Mouse (Mus musculus) ES-E14 (cell line): Measurements from ENCODE around the gene Amigo3. TPM values are rescaled to one million over a fixed set of nuclear protein-coding genes. Genes with fewer than 3 reads are reported as not detected.
A peak's percentile ranks its signal among the peaks of the same experiment; 100 is the strongest.

Experiments
- DNase-seq: peaks from one replicate; pipeline ENCODE4 v3.0.0-alpha.2; 2013; ENCODE audit warnings: low read depth, low spot score
- H3K27ac ChIP-seq: 2 replicates; pipeline ENCODE4 v1.5.1; 2012; ENCODE audit warnings: low read depth, mild to moderate bottlenecking, low read length, moderate library complexity, mixed read lengths; ENCODE audit not compliant: poor library complexity, insufficient read depth, severe bottlenecking
- H3K36me3 ChIP-seq: 2 replicates; pipeline ENCODE4 v1.6.1; 2012; ENCODE audit warnings: mild to moderate bottlenecking, low read length, moderate library complexity, mixed read lengths; ENCODE audit not compliant: control insufficient read depth, poor library complexity, insufficient read depth, severe bottlenecking
- H3K4me1 ChIP-seq, 2 experiments: fragments of 150-350 bp in 1 of 2; sonication (generic) in 1 of 2; 2 replicates each; pipeline ENCODE4 v1.6.1; 2012; ENCODE audit warnings: low read length in 2 of 2, mild to moderate bottlenecking in 1 of 2, mixed read lengths in 1 of 2; ENCODE audit not compliant: control insufficient read depth in 2 of 2, insufficient read depth in 2 of 2, poor library complexity in 1 of 2
- H3K4me3 ChIP-seq, 2 experiments: fragments of 150-350 bp in 1 of 2; sonication (generic) in 1 of 2; 2 replicates each; pipeline ENCODE4 v1.5.1; 2012; ENCODE audit warnings: low read length in 2 of 2, low read depth in 1 of 2, mild to moderate bottlenecking in 1 of 2, mixed read lengths in 1 of 2; ENCODE audit not compliant: insufficient read depth in 1 of 2, poor library complexity in 1 of 2, severe bottlenecking in 1 of 2
- H3K9ac ChIP-seq: 2 replicates; pipeline ENCODE4 v1.6.1; 2012; ENCODE audit warnings: low read depth, mild to moderate bottlenecking, low read length, mixed read lengths; ENCODE audit not compliant: poor library complexity, insufficient read depth, severe bottlenecking
- H3K9me3 ChIP-seq: fragments of 150-350 bp; sonication (generic); 2 replicates; pipeline ENCODE4 v1.6.1; 2012; ENCODE audit warnings: low read depth, mild to moderate bottlenecking, low read length; ENCODE audit not compliant: control insufficient read depth, insufficient read depth
- CHD2 ChIP-seq: IDR thresholded peaks from 2 replicates; pipeline ENCODE4 v1.6.1; 2014; ENCODE audit warnings: mild to moderate bottlenecking, low read depth, low read length, inconsistent platforms
- HCFC1 ChIP-seq: IDR thresholded peaks from 2 replicates; pipeline ENCODE4 v1.6.1; 2012; ENCODE audit warnings: low read length, inconsistent platforms, borderline replicate concordance; ENCODE audit not compliant: insufficient read depth
- MAFK ChIP-seq: IDR thresholded peaks from 2 replicates; pipeline ENCODE4 v1.6.1; 2014; ENCODE audit warnings: mild to moderate bottlenecking, low read depth, low read length, inconsistent platforms; ENCODE audit not compliant: insufficient read depth
- ZC3H11A ChIP-seq: IDR thresholded peaks from 2 replicates; pipeline ENCODE4 v1.6.1; 2012; ENCODE audit warnings: low read depth, mild to moderate bottlenecking, inconsistent platforms, low read length, borderline replicate concordance
- ZNF384 ChIP-seq: IDR thresholded peaks from 2 replicates; pipeline ENCODE4 v1.6.1; 2012; ENCODE audit warnings: low read depth, low read length, inconsistent platforms
- in situ Hi-C, 2 experiments: fragments of 600-800 bp; cut with MboI; formaldehyde crosslinking; loops; one replicate each; pipeline ENCODE4 v1.15.1; 2025; ENCODE audit warnings: low sequenced_read_pairs in 2 of 2, inconsistent platforms in 1 of 2; ENCODE audit not compliant: unreplicated experiment in 2 of 2
- total RNA-seq: library from RNA; depleted of rRNA; stranded (reverse); fragments of 300-350 nt; gene quantifications from 2 replicates; pipeline ENCODE4 v1.2.3, GENCODE M21; 2012

Gene Amigo3
- total RNA-seq, 1 experiment = 2.7 TPM

DNA sequence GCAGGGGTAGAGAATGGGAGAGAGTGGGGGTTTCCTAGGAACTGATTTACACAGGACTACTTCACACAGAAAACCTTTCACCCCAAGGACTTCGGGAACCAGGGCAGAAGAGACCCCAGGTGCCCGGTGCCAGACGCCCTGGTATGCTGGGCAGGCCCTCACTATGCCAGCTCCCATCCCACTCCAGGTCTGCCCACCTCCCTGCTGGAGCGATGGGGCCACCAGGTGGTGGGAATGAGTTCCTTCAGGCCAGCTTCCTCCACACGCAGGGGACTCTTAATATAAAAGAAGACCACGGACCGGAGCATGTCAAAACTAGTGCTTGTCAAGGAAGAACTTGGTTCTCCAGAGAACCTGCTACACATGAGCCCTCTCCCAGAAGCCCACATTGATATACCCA, 14.2 kb downstream of the Amigo3 start:
- no peaks in the 10 kb centered on the region for H3K4me1 ChIP-seq
- TF ChIP-seq ZNF384 (no peak), MAFK (no peak), CHD2 (no peak), HCFC1 (no peak), ZC3H11A (no peak)
- in situ Hi-C loops = loop anchor here in 1 of 2 experiments (5.0 kb wide), 1 partner anchor 165 kb away; no protein-coding TSS in a partner anchor
- no peaks in the 10 kb centered on the region for H3K9me3 ChIP-seq
- H3K9ac ChIP-seq = no peak overlapping the region
- H3K36me3 ChIP-seq = peaks cover 13% of the 10 kb centered on the region; the same call in 1 of the 2 replicates
- H3K27ac ChIP-seq = no peak overlapping the region
- DNase-seq = no peak
- no peak overlapping the region for H3K4me3 ChIP-seq

DNA sequence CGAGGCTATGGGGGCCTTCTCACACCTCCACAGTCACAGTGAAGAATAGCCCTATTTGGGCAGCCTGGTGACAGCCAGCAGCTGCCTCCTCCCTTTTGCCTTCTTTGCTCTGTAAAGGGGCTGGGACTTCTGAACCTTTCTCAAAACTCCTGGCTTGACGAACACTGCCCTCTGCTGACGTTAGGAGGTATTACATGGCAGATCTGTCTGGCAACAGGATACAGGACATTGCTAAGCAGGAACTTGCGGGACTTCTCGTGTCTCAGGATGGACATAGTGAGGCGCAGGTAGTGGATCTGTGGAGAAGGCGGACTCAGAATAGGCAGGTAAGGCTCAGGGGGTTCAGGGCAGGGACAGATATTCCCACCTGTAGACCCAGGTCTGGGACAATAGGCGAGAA, 14.9 kb downstream of the Amigo3 start:
- Histone ChIP-seq H3K27ac (no peak overlapping the region), H3K36me3 (peaks cover 13% of the 10 kb centered on the region; the same call in 1 of the 2 replicates), H3K9me3 (no peaks in the 10 kb centered on the region), H3K4me1 (no peaks in the 10 kb centered on the region), H3K4me3 (no peak overlapping the region), H3K9ac (no peak overlapping the region)
- in situ Hi-C loops = loop anchor here in 1 of 2 experiments (5.0 kb wide), 1 partner anchor 166 kb away; no protein-coding TSS in a partner anchor
- TF ChIP-seq MAFK (no peak), ZC3H11A (peak; percentile 44; the same call in 1 of the 2 replicates)
- DNase-seq = peak; percentile 85

DNA sequence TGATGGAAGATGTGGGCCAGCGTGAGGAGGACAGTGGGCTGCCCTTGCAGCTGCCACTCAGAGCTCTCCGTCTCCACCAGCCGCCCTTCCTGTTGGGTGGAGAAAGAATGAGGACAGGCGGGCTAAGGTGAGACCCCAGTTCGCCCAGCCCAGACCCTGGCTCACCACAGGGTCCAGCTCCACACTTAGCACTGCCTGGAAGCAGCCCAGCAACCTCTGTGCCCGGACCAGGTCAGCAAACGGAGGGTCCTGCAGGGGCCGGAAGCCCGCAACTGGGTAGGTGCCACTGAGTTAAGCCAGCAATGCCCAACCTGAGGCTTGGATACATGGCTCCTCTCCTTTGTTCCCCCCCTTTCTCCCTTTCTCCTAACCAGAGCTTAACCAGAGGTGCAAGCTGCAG, 16.0 kb downstream of the Amigo3 start:
- DNase-seq = no peak
- Histone ChIP-seq H3K36me3 (peaks cover 11% of the 10 kb centered on the region; the same call in 1 of the 2 replicates), H3K27ac (no peak overlapping the region), H3K4me3 (no peak overlapping the region), H3K9ac (no peak overlapping the region), H3K4me1 (no peaks in the 10 kb centered on the region), H3K9me3 (no peaks in the 10 kb centered on the region)
- in situ Hi-C loops = loop anchor here in 1 of 2 experiments (5.0 kb wide), 1 partner anchor 167 kb away; no protein-coding TSS in a partner anchor
- TF ChIP-seq MAFK = no peak
- TF ChIP-seq HCFC1 = no peak
- TF ChIP-seq ZC3H11A = no peak
- no peak for TF ChIP-seq CHD2
- no peak for TF ChIP-seq ZNF384

DNA sequence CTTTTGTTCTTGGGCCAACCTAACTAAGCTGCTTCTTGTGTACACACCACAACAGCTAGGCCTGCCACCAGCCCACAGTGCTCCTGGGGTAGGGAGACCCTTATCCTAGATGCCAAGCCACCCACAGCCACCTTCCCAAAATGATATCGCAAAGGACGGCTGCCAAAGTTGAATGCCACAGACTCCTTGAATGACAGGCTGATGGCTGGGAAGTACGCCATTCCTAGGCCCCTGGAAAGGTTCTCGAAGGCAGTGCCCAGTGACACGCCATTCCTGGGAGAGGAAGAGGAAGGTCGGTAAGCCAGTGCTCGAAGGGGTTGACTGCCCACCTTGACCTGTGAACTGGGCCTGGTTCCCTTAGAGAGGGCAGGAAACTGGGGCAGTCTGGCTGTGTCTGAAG, 16.6 kb downstream of the Amigo3 start:
- no peaks in the 10 kb centered on the region for H3K9me3 ChIP-seq
- H3K36me3 ChIP-seq = peaks cover 10% of the 10 kb centered on the region; the same call in 1 of the 2 replicates
- no peak overlapping the region for H3K27ac ChIP-seq
- H3K9ac ChIP-seq = no peak overlapping the region
- H3K4me3 ChIP-seq = no peak overlapping the region
- in situ Hi-C loops = loop anchor here in 1 of 2 experiments (5.0 kb wide), 1 partner anchor 167 kb away; no protein-coding TSS in a partner anchor
- TF ChIP-seq ZNF384 (no peak), CHD2 (no peak), ZC3H11A (no peak), MAFK (no peak), HCFC1 (no peak)
- no peak for DNase-seq
- H3K4me1 ChIP-seq = no peaks in the 10 kb centered on the region

DNA sequence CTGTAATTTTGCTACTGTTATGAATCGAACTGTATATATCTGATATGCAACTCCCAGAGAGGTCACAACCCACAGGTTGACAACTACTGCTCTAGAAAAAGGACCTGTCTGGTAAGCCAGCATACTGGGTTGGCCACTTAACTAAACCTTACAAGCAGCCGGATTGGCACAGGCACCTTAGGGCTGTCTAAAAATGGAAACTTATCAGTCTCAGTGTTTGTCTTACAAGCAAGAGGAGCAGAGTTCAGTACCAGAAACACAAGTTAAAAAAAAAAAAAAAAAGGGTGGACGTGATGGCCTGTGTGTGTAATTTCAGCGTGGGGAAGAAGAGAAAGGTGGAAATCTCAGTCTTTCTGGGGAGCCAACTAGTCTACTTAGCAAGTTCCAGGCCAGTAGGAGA, 18.8 kb downstream of the Amigo3 start:
- no peak overlapping the region for H3K4me3 ChIP-seq
- no peak for DNase-seq
- peaks cover 10% of the 10 kb centered on the region; the same call in 1 of the 2 replicates for H3K36me3 ChIP-seq
- in situ Hi-C loops = no loop called here
- no peak overlapping the region for H3K27ac ChIP-seq
- no peaks in the 10 kb centered on the region for H3K9me3 ChIP-seq
- no peak for TF ChIP-seq ZC3H11A
- no peak overlapping the region for H3K9ac ChIP-seq
- no peaks in the 10 kb centered on the region for H3K4me1 ChIP-seq
